Mouse (Mus musculus): Measurements from ENCODE around the gene Stambp. TPM values are rescaled to one million over a fixed set of nuclear protein-coding genes. Genes with fewer than 3 reads are reported as not detected.

Gene Stambp
- polyA plus RNA-seq, 1 experiment from 2014 or later: 26.4 TPM

DNA sequence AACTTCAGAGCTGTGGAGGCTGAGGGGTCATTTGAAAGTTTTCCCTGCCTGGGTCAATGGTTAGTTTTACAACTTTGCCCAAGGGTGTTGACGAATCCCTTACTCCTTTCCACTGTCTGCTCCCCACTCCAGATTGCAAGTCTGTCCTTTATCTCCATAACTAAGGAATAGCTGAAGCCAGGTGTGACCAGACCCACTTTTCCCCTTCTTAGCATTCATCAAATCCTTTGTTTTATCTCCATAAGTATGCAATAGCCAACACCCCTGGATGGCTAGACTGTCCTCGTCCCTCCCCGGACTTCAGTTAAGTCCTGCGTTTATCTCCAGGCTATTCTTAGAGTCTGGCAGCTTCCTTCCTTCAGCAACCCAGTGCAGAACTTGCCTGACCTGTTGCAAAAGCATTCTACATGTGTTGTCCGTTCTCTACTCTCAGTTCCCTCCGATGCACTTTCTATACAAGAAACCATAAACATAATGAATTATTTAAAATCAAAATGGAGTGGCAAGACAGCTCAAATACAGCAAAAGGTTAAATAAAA is 27.2 kb upstream of the Stambp start:
- H3K4me1 ChIP-seq (replicated peaks; ENCODE audit: control insufficient read depth, insufficient read depth): no peaks in the 10 kb centered on the region
- 51% methylated on average over 6 of the region's 6 CpGs for WGBS

DNA sequence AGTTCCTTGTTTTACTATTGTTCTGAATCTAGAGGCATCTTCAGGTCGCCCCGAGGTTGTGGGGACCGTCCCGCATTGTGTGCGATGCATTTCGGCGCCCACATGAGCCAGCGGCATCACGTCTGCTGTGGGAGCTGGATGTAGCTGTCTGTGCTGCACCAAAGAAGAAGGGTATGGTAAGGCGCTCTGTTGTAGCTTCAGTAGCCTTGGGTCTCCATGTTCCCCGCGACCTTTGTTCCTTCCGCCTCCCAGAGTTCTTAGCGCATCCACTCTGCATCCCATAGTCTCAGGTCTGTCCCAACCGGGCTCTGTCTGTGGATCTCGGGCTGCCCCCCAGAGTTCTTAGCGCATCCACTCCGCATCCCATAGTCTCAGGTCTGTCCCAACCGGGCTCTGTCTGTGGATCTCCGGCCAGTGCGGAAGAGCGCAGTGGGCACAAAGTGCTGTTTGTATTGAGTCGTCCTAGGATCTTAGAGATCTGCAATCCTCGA is 26.6 kb upstream of the Stambp start:
- Histone ChIP-seq H3K36me3 (ENCODE audit: control insufficient read depth, insufficient read depth, low read length) (no peaks in the 10 kb centered on the region), H3K4me3 (ENCODE audit: low read depth, low read length) (no peak overlapping the region), H3K27me3 (ENCODE audit: control insufficient read depth, insufficient read depth, low read length) (no peaks in the 10 kb centered on the region), H3K4me1 (replicated peaks; ENCODE audit: control insufficient read depth, insufficient read depth) (no peaks in the 10 kb centered on the region), H3K9me3 (ENCODE audit: control insufficient read depth, low read length) (no peaks in the 10 kb centered on the region), H3K9ac (ENCODE audit: low read length) (peak overlapping the region; percentile 8; the same call in 1 of the 2 replicates), H3K27ac (replicated peaks) (no peak overlapping the region), H3K4me2 (replicated peaks; ENCODE audit: low read depth) (peak overlapping the region; percentile 40)
- TF ChIP-seq CTCF (IDR thresholded peaks at IDR 0.05; ENCODE audit: low read depth) (no peak), EP300 (optimal IDR thresholded peaks at IDR 0.05) (no peak)
- ATAC-seq (ENCODE audit: low FRiP score, low TSS enrichment): peak; percentile 26; the same call in 1 of the 2 replicates
- DNase-seq (ENCODE audit: low spot score): no peak
- 35% methylated on average over 24 of the region's 24 CpGs for WGBS

More for the DNA sequence above, 27.2 kb upstream of the Stambp start:
- H3K9me3 ChIP-seq (ENCODE audit: control insufficient read depth, low read length): no peaks in the 10 kb centered on the region
- TF ChIP-seq CTCF (IDR thresholded peaks at IDR 0.05; ENCODE audit: low read depth) (no peak), EP300 (optimal IDR thresholded peaks at IDR 0.05) (no peak)
- no peak overlapping the region for H3K27ac ChIP-seq (replicated peaks)
- H3K27me3 ChIP-seq (ENCODE audit: control insufficient read depth, insufficient read depth, low read length): no peaks in the 10 kb centered on the region
- H3K36me3 ChIP-seq (ENCODE audit: control insufficient read depth, insufficient read depth, low read length): no peaks in the 10 kb centered on the region
- DNase-seq (ENCODE audit: low spot score) (no peak), ATAC-seq (ENCODE audit: low FRiP score, low TSS enrichment) (no peak)
- H3K4me2 ChIP-seq (replicated peaks; ENCODE audit: low read depth): no peak overlapping the region
- no peak overlapping the region for H3K9ac ChIP-seq (ENCODE audit: low read length)
- no peak overlapping the region for H3K4me3 ChIP-seq (ENCODE audit: low read depth, low read length)

DNA sequence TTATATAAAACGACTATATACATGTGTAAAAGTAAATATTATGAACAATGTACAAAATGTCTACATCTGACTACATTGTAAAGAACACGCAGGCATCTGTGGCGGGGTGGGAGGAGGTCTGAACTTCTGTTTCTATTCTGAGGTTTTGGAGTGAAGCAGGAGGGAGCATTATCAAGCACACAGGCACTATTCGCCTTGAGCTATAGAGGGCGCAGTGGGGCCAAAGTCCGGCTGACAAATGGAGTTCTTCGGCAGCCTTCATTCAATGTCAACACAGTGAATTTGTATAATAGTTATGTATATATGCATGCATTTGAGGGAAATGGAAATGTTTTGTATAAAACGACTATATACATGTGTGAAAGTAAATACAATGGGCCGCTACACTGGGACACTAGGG is 26.1 kb upstream of the Stambp start:
- WGBS: 7% methylated on average over 9 of the region's 9 CpGs
- TF ChIP-seq EP300 (optimal IDR thresholded peaks at IDR 0.05): no peak
- TF ChIP-seq CTCF (IDR thresholded peaks at IDR 0.05; ENCODE audit: low read depth): peak; percentile 69
- no peaks in the 10 kb centered on the region for H3K9me3 ChIP-seq (ENCODE audit: control insufficient read depth, low read length)
- peak; percentile 69 for DNase-seq (ENCODE audit: low spot score)
- no peak overlapping the region for H3K4me3 ChIP-seq (ENCODE audit: low read depth, low read length)
- no peaks in the 10 kb centered on the region for H3K36me3 ChIP-seq (ENCODE audit: control insufficient read depth, insufficient read depth, low read length)
- H3K9ac ChIP-seq (ENCODE audit: low read length): no peak overlapping the region
- H3K4me2 ChIP-seq (replicated peaks; ENCODE audit: low read depth): peak overlapping the region; percentile 40
- H3K27me3 ChIP-seq (ENCODE audit: control insufficient read depth, insufficient read depth, low read length): no peaks in the 10 kb centered on the region
- no peak overlapping the region for H3K27ac ChIP-seq (replicated peaks)
- ATAC-seq (ENCODE audit: low FRiP score, low TSS enrichment): no peak; the same call in 1 of the 2 replicates
- H3K4me1 ChIP-seq (replicated peaks; ENCODE audit: control insufficient read depth, insufficient read depth): no peaks in the 10 kb centered on the region

DNA sequence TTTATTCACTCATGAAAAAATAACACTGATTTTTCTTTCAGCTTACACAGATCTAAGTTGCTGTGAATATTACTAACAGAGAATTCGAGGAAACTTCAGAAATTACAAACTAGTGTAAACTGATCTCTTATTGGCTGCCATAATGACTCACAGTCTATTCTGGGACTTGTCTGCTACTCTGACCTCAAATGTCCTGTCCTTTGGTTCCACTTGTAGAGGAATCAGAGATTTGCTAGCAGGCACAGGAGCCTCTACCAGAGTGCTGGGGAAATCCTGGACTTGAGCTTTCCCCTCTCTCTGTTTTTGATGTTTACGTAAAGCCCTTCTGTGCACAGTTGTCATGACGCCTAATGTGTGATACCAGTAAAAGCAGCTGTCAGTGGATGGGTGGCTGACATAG is 25.5 kb upstream of the Stambp start:
- Histone ChIP-seq H3K9ac (ENCODE audit: low read length) (no peak overlapping the region), H3K9me3 (ENCODE audit: control insufficient read depth, low read length) (no peaks in the 10 kb centered on the region), H3K27me3 (ENCODE audit: control insufficient read depth, insufficient read depth, low read length) (no peaks in the 10 kb centered on the region), H3K4me3 (ENCODE audit: low read depth, low read length) (no peak overlapping the region), H3K4me2 (replicated peaks; ENCODE audit: low read depth) (no peak overlapping the region), H3K27ac (replicated peaks) (no peak overlapping the region), H3K4me1 (replicated peaks; ENCODE audit: control insufficient read depth, insufficient read depth) (no peaks in the 10 kb centered on the region), H3K36me3 (ENCODE audit: control insufficient read depth, insufficient read depth, low read length) (no peaks in the 10 kb centered on the region)
- TF ChIP-seq EP300 (optimal IDR thresholded peaks at IDR 0.05): no peak
- DNase-seq (ENCODE audit: low spot score) (no peak), ATAC-seq (ENCODE audit: low FRiP score, low TSS enrichment) (no peak)
- 30% methylated on average over 3 of the region's 3 CpGs for WGBS

DNA sequence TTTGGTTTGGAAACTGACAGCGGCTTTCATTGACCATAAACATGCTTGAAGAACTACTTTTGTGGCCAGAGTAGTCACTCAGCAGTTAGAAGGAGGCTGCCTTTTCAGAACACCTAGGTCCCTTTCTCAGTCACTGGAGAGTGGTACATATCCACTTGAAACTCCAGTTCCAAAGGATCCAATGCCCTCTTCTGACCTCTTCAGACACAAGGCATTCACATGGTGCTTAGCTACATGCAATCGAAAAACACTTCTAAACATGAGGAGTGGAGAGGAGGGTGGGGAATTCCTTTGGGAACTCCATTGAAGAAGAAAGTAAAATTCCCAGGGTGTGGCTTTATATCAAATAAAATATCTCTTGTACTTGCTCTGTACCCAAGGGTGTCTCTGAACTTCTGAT is 22.5 kb upstream of the Stambp start:
- H3K9me3 ChIP-seq (ENCODE audit: control insufficient read depth, low read length): no peaks in the 10 kb centered on the region
- no peaks in the 10 kb centered on the region for H3K36me3 ChIP-seq (ENCODE audit: control insufficient read depth, insufficient read depth, low read length)
- 90% methylated on average over 2 of the region's 2 CpGs for WGBS
- no peak for TF ChIP-seq CTCF (IDR thresholded peaks at IDR 0.05; ENCODE audit: low read depth)
- no peak for TF ChIP-seq EP300 (optimal IDR thresholded peaks at IDR 0.05)
- no peaks in the 10 kb centered on the region for H3K27me3 ChIP-seq (ENCODE audit: control insufficient read depth, insufficient read depth, low read length)
- no peak for ATAC-seq (ENCODE audit: low FRiP score, low TSS enrichment)
- no peak overlapping the region for H3K4me2 ChIP-seq (replicated peaks; ENCODE audit: low read depth)
- H3K4me1 ChIP-seq (replicated peaks; ENCODE audit: control insufficient read depth, insufficient read depth): no peaks in the 10 kb centered on the region
- H3K27ac ChIP-seq (replicated peaks): no peak overlapping the region
- H3K9ac ChIP-seq (ENCODE audit: low read length): no peak overlapping the region
- no peak overlapping the region for H3K4me3 ChIP-seq (ENCODE audit: low read depth, low read length)
- DNase-seq (ENCODE audit: low spot score): no peak

DNA sequence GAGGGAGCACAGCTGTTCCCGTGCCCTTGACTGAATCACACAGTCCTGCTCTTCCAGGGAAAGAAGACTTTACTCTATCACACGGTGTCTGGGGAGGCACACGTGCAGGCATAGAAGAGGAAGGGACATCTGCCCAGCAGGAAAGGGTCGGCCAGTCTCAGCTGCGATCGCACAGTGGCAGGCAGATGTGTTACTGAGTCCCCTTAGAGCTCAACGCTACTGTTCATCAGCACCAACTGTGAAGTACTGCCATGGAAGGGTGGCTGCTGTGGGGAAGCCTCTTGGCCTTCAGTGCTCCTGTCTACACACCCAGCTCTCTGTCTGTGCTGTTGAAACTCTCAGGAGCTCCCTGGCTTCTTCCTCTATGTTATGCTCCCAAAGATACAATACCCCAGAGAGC is 21.4 kb upstream of the Stambp start:
- Histone ChIP-seq H3K27me3 (ENCODE audit: control insufficient read depth, insufficient read depth, low read length) (no peaks in the 10 kb centered on the region), H3K9me3 (ENCODE audit: control insufficient read depth, low read length) (no peaks in the 10 kb centered on the region), H3K9ac (ENCODE audit: low read length) (no peak overlapping the region), H3K4me2 (replicated peaks; ENCODE audit: low read depth) (no peak overlapping the region), H3K4me1 (replicated peaks; ENCODE audit: control insufficient read depth, insufficient read depth) (no peaks in the 10 kb centered on the region), H3K27ac (replicated peaks) (no peak overlapping the region), H3K36me3 (ENCODE audit: control insufficient read depth, insufficient read depth, low read length) (no peaks in the 10 kb centered on the region), H3K4me3 (ENCODE audit: low read depth, low read length) (no peak overlapping the region)
- TF ChIP-seq CTCF (IDR thresholded peaks at IDR 0.05; ENCODE audit: low read depth) (no peak), EP300 (optimal IDR thresholded peaks at IDR 0.05) (no peak)
- 74% methylated on average over 7 of the region's 7 CpGs for WGBS
- DNase-seq (ENCODE audit: low spot score) (no peak), ATAC-seq (ENCODE audit: low FRiP score, low TSS enrichment) (no peak)
